Mouse (Mus musculus) urinary bladder, adult 18-20 months (tissue): ENCODE measurements around the gene Zbtb16.

Experiments
- DNase-seq, 2 experiments: peaks; one replicate each; pipeline ENCODE4 v3.0.0; 2022; ENCODE audit warnings: low spot score in 2 of 2, mixed read lengths in 2 of 2

The Zbtb16 gene

DNA sequence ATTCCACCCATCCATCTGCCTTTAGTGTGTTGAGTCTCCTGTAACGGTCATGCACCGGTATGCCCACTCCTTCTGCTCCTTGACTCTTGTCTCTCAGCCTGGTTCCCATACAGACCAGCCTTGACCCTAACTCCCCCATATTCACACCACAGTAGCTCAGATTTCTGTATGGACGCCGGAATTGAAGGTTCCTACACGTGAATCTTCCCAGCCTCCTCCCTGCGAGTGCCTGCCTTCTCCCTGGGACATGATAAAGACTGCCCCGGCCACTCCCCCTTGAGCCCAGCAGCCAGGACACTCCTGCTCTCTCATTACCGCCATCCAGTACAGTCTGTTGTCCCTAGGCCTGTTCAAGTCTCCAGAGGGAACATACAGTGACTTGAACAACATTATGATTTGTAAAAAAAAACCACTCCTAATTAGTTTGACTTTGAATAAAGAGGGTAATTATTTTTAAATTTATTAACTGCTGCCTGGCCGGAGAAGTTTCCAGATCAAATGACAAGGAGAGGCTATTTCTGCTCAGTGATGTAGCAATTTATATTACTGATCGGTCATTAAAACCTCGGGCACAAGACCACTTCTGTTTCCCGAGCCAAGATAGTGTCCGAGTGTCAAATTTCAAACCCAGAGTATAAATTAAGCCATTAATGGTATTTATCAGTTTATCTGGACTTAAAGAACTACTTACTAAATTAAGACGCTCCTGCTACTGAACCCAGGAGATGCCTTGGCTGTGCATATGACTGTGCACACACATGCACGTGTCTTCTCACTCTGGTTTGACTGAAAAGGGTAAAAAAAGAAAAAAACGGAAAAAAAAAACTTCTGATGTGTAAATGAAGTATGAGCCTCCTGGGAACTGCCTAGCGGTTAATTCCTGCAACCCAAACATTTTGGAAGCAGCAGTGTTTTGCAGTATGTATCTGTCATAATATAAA lies 125.4 kb downstream of the Zbtb16 start:
- no peak for DNase-seq

- DNase-seq = no peak
These were observed 128.2 kb downstream of the Zbtb16 start for GRCm38 (mm10) chr9:48707824-48708229.

GRCm38 (mm10) chr9:48707134-48707823 lies 128.7 kb downstream of the Zbtb16 start:
- DNase-seq = no peak

GRCm38 (mm10) chr9:48701296-48701695 lies 134.7 kb downstream of the Zbtb16 start:
- no peak for DNase-seq

GRCm38 (mm10) chr9:48700871-48701270 lies 135.2 kb downstream of the Zbtb16 start:
- DNase-seq = no peak

DNA sequence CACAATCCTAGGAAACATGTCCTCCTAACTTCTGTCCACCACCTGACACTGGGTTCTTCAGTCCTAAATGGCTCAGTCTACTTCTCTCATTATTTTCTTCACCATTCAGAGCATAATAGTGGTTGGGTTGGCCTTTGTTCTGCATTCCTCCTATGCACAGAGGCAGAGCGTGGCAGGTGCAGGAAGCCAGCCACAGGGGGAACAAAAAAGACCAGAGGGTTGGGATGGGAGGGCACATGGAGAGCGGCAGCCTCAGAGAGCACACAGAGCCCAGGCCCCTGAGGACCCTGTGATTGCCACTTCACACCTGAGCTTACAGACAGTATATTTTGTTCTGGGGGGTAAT lies 138.6 kb downstream of the Zbtb16 start:
- no peak for DNase-seq

GRCm38 (mm10) chr9:48696731-48697469 lies 139.1 kb downstream of the Zbtb16 start:
- DNase-seq = no peak

- DNase-seq = no peak
These were observed 139.7 kb downstream of the Zbtb16 start for GRCm38 (mm10) chr9:48696330-48696729.

DNA sequence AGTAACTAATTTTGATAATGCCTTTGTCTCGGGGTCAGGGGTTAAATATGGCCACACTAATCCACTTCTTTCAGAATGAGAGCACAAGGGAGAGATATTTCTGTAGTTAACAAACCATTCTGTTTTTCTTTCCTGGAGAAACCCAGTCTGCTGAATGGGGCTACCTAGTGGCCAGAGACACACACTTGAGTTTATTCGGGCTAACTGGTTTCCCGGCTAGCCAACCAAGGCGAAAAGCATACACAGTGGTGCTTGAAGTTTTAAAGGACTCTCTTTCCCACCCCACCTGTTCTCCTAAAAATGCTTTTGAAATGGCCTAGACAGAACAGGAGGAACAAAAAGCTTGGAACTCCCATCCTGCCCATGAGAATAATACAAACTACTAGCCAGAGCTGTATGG lies 140.2 kb downstream of the Zbtb16 start:
- DNase-seq = no peak

DNA sequence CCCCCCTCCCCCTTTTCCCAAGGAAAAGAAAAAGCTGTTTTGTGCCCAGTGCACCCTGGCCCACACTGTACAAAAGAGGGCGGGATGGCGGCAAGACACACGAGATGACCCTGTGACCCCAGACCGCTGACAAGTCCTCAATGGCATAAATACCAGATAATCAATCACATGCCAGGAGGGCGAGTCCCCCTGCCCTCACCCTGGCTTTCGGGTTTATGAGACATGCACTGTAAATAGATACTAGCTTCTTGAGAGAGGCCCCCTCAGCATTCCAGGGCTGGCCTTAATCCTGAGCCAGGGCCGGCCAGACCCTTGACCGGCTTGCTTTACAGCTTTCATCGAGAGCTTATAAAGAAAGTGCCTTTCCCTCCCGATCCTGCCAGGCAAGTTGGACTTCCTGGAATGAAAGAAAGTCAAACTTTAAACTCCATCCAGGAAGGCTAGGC lies 141.4 kb downstream of the Zbtb16 start:
- no peak for DNase-seq

GRCm38 (mm10) chr9:48693696-48694095 lies 142.3 kb downstream of the Zbtb16 start:
- DNase-seq = no peak

GRCm38 (mm10) chr9:48689718-48689980 lies 146.4 kb downstream of the Zbtb16 start:
- no peak for DNase-seq

DNA sequence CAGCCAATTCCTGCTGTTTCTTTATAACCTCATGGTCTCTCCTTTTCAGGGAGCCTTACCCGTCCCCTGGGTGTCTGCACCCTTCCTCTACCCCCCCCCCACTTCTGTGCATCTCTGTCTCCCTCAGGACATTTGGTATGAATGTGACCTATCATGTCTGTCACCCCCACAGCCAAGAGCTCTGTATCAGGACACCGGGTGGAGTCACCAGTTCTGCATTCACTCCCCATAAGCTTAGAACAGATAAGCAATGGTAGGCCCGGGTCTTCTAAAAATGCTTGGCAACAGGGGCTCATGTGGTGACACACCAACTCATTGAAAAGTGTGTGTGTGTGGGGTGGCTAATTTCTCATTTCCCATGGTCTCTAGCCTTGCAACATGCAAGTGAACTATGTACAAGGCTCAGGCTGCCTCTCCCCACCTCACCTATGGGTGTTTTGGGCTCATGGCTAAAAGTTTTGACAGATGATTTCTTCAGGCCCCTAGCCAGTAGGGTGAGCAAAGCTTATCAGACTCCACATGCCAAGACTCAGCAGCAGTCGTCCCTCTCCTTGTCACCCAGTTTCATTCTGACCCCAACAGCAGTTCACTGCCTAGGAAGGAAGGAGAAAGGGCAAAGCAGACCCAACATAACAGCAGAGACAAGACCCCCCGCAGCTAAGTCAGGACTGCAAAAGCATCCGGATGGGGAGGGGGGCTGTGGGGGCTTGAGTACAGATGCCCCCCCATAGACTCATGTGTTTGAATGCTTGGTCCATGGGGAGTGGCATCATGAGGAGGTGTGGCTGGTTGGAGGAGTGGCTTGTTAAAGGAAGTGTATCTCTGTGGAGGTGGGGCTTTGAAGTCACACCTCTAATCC lies 146.9 kb downstream of the Zbtb16 start:
- DNase-seq = no peak

DNA sequence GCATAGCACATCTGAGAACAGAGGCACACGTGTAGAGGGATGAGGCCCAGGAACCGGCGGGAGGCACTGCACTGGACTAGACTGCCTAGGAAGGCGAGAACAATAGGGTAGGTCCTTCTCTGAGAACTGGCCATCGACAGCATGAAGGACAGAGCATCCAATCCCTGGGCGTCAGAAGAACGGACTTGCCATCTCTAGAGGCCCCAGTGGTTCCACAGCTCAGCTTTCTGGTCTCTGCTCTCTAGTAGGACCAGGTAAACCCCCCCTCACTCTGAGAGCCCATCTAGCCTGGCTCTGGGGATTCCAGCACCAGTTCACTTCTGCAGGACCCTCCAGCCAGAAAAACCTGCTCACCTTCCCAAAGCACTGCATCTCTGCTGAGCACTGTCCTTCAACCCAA lies 148.1 kb downstream of the Zbtb16 start:
- DNase-seq = no peak

DNA sequence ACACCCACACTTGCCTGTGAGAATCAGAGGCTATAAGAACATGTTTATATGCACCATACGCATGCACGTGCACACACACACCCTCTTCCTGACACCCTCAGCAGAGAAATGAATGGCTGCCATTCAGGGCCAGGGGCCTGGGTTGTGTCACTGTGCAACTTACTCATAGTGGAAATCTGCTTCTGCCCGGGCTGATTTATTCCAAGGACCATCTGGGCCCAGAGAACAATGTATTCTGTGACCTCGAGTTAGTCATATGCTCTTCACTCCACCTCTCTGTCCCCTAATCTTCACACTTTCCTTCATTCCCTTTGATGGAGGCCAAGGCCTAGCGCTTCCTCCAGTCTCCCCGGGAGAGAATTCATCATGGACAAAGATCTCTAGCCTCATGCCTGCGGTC lies 150.3 kb downstream of the Zbtb16 start:
- no peak for DNase-seq

DNA sequence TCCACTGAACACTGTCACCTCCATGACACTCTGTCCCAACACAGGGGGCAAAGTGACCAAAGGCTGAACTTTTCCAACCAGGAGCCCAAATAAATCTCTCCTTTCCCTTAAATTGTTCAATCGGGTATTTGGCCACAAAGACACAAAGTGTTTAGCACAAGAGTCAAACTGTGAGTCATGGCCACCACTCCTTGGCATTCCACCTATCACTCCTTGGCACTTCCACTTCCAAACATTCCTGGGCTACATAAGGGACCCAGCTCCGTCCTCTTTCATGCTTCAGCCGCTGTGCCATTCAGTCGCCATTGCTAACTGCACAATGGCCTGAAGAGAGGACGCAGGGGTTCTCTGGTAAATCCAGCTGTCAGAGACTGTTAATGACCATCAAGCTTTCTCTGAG lies 151.9 kb downstream of the Zbtb16 start:
- DNase-seq = no peak

DNA sequence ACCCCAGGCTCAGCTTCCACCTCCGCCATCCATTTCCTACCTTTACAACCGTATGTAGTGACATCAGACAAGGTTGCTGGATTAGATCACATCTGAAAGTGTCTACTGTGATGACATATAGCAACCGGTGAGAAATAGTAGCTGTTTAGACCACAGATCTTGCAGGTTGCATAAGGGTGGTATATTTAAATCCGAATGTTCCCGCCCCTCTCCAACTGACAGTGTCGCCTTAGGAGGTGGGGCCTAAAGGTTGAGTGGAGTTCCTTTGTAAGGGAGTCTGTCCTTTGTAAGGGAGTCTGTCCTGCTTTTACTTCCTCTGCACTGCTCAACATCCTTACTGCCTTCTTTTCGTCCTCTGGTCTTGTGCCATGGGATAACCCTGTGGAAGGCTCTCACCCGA lies 154.8 kb downstream of the Zbtb16 start:
- no peak for DNase-seq

DNA sequence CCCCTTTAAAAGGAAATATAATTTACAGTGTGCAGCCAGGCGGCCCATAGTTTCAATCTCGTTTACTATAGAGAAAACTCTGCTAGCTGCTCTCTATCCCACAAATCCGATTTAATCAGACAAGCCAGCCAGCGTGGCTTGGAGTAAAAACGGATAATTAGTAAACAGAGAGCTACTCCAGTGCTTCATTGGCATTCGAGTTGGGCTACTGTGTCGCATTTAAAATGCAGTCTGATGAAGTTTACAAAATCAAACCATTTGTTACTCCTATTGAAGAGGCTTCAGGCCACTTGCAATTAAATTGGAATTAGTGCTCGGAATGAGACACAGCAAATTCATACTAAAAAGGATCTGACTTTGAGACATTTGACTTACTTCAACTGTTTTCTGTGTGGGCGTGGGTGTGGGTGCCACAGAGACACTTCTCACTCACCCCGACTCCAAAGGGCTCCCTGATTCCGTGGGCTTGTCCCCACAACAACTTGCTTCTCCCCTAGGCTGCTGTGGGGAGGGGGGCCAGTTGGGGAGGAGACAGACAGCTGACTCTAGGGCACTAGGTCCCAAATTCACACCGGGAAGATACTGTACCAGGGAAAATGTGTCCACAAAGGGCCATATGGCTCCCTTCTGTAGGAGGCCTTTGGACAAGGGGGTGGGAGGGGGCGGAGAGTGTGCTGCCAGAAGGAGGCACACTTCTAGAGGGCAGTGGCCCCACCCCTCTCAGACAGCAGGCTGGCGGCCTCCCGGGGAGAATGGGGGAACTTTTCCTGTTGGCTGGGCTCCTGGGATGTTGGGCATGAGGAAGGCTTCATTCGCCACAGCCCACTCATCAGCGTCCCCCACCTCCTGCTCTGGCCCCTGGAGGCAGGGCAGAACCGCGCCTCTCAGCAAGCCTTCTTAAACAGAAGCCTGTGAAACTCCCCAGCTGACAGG lies 157.3 kb downstream of the Zbtb16 start:
- DNase-seq = no peak

DNA sequence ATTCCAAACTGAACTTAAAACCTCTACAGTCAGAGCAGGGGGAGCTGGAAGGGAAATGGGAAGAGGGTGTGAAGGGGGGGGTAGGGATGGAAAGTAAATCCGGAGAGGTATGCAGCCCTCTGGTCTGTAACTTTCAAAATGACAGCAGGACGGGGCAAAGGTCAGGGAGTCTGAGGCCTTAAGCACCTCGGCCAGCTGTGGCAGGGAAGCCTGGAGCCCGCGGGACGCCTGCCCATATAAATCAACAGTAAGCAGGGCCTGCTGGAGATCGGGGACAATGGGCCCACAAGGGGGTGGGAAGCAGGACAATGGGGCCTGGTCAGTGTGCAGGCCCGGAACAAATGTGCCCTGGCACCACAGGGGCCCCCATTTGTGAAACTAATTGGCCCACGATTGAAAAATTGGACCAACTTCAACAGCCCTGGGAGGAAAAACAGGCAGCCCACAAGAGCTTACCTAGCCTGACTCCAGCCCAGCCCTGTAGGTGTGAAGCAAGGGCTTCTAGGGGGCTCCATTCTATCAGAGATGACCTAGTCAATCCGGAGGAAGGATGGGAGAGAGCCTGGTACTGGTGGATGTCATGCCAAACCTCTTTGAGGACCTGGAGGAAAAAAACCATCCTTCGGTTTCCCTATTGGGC lies 160.8 kb downstream of the Zbtb16 start:
- no peak for DNase-seq

DNA sequence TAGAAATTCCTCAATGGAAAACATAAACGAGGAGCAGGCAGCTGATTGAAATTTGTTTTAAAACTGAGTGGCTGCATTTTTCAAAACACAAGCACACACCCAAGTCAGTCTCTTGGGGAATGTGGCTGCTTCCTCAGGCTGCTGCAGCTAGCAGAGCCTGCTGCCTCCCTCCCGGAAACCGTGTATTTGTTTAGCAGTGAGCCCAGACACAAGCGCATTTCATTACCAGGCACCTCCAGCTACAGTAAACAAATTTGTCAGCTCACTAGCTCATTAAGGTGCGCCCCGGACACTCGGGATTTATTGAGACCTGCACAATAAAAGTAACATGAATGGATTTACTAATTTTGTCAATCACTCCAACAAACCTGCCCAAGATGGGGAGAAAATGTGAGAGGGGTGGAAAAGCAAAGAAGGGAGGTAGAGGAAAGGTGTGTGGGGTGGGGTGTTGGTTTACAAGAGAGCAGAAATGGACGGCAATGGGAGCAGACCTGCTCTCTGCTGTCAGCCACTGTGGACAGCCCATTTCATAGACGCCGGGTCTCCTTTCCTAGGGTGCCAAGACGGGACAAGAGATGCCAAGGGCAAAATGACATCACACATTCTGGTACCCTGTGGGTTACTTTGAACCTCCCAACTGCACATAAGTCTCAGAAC lies 161.5 kb downstream of the Zbtb16 start:
- no peak for DNase-seq
